Mouse (Mus musculus): ENCODE measurements around the gene Fbxo10.
"Not testable (repeated sequence)": the region's sequence is repeated elsewhere in the genome, so short reads cannot be mapped to it uniquely, and the experiment has no call there.

Fbxo10 gene

DNA sequence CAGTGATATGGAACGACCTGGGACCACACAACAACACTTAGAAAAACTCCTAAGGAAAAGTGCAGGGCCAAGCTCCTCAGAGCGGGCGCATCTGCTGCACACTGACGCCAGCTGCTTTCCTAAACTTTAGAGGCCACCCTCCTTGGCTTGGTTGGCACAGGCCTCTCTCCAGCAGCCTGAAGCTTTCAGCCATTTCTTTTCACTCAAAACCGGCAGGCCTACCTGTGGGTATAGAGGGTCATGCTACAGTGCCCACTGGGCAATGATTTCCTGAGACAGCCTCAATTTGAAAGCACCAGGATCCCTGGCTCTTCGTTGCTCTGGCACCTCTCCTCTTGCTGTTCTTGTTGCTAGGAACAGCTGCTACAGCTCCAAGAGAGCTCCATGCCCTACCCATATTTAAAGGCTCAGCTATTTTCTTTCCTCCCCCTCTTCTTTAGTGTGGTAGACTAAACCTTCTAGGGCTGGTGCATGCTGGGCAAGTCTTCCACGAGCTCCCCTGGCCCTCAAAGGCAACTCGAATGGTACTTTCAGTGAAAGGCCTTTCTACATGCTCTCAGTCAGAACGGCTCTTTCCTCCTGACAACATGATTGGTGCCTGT, 37.0 kb downstream of the Fbxo10 start:
- DNase-seq (ENCODE audit: low spot score) = no peak

DNA sequence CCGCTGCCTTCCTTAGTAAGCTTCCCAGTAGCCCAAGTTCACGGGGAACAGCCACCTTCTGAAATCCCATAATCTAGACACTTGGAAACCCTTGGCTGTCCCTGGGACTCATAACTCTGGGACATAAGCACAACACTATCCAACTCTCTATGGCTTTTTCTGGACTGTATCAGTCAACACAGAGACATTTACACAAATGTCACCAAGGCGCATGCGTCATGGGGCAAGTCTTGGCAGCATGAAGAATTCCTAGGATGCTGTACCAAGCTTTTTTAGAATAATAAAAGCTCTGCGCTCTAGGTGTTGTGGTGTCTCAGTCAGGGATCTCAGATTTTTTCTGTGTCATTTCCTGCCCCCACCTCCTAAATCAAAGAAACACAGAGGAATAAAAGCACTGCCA, 37.7 kb downstream of the Fbxo10 start:
- no peak for DNase-seq (ENCODE audit: low spot score)

GRCm38 (mm10) chr4:45040795-45041194, 43.6 kb downstream of the Fbxo10 start:
- no peak for DNase-seq (ENCODE audit: low spot score)

DNA sequence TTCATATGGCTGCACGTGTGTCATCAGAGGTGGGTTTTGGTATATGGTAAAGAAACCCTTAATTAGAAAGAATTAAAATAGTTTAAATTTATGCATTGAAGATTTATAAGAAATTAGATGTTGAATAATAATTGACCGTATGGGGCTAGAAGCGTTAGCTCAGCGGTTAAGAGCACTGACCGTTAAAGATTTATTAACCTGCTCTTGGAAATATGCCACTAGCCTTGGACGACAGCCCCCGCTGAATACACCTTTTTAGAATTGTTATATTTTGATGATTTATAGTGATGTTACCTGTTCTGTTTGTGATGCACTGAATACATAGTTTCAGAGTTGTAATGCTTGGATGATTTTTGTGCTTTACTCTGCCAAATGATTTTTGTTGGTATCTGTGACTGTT, 44.9 kb downstream of the Fbxo10 start:
- DNase-seq (ENCODE audit: low spot score) = not testable (repeated sequence)

- not testable (repeated sequence) for DNase-seq (ENCODE audit: low spot score)
Measured at GRCm38 (mm10) chr4:45038879-45039278, 45.5 kb downstream of the Fbxo10 start.

- DNase-seq (ENCODE audit: low spot score) = no peak
Measured at GRCm38 (mm10) chr4:45037455-45038410, 46.7 kb downstream of the Fbxo10 start.

DNA sequence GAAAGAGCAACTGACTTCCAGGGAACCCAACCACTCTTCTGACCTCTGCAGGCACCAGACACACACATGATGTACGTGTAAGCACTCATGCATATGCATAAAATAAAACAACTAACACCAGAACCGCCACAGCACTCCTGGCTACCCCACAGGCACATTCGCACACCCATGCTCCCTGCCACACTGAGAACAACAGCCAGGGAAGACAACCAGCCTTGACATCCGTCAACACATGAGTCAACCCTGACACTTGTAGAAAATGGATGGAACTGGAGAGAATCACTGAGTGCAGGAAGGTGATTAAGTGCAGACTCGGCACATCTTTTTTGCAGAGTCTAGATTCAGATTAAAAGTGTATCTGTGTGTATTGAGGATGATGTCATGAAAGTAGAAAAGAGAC, 47.8 kb downstream of the Fbxo10 start:
- DNase-seq (ENCODE audit: low spot score) = no peak

- DNase-seq (ENCODE audit: low spot score) = no peak
Measured at GRCm38 (mm10) chr4:45036048-45036447, 48.4 kb downstream of the Fbxo10 start.

DNA sequence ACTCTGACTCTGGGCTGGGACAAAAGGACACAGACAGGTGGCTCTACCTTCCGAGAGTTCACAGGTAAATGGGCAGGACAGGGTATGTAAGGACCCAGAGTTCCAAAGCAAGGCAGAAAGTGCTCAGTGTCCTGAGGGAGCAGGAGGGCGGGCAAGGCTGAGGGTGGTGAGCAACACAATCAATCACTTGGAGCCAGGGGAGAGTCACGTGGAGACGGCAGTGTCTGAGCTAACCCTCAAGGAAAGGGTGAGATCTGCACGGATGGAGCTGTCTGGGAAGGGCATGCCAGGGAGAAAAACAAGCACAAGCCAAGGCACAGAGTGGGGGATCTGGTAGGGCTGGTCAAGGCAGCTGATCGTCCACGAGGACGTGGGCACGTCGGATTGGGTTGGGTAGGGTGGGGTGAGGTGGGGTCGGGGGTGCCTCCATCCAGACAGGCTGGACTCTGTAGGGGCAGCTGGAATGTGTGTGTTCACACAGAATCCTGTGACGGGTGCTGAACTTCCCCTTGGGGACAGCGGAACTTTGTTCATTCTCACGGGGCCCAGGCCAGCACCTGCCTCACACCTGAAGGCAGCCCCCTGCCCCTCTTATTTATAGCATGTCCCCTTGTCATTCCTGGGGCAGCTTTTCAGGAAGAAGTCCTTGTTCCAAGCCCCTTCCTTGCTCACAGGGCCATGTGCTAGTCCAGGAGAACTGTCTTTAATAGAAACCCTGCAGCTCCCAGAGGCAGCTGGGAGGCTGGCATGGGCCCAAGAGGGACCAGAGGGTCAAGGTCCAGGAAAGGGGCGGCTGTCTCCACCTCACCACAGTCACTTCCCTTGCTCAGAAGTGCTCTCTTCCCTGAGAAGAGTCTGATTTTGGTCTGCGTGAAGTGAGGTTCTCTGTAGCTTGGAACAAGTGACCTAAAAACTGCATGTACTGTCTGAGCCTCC, 49.4 kb downstream of the Fbxo10 start:
- peak; percentile 85 for DNase-seq (ENCODE audit: low spot score)

- no peak for DNase-seq (ENCODE audit: low spot score)
Measured at GRCm38 (mm10) chr4:45032586-45032985, 51.8 kb downstream of the Fbxo10 start.

DNA sequence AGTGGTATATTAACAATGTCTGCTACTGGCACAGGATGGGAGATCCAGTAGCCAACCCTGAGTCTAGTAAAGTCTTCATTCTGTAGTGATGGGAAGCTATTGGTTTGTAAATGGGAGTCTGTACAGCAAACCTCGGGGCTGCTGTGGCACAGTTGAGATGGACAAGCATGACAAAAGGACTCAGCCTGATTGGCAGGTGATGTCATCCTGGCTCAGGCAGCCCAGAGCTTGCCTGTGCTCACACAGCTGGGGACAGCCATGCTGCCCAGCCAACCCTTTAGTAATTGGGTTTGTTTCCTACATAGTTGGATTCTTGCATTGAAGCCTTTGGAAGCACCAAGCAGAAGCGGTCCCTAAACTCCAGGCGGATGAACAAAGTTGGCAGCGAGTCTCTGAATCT, 57.9 kb downstream of the Fbxo10 start:
- no peak for DNase-seq (ENCODE audit: low spot score)

- DNase-seq (ENCODE audit: low spot score) = no peak
Measured at GRCm38 (mm10) chr4:45019009-45019408, 65.4 kb downstream of the Fbxo10 start.

- DNase-seq (ENCODE audit: low spot score) = peak; percentile 97
Measured at GRCm38 (mm10) chr4:45018452-45018980, 65.9 kb downstream of the Fbxo10 start, which contains the start of gene Polr1e. Polr1e (plus strand) TSS chr4:45018583.

GRCm38 (mm10) chr4:45015615-45016014, 68.8 kb downstream of the Fbxo10 start:
- peak; percentile 68 for DNase-seq (ENCODE audit: low spot score)

DNA sequence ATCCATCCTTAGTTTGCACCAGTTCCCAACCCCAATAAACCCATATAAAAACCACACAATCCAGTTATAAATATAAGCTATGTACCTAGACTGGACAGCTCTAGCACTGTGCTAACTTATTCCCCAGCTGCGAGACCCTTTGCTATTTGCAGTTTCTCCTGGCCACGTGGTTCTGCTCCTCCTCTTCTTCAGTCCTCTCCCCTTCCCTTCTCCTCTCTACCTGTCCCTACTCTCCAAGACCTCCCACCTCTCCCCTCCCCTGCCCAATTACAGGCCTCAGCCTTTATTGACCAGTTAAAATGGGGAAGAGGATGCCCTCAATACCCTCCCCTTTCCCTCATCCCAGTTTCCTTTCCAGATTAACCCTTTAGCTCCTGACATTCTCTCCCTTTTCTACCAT, 70.9 kb downstream of the Fbxo10 start:
- DNase-seq (ENCODE audit: low spot score) = no peak

DNA sequence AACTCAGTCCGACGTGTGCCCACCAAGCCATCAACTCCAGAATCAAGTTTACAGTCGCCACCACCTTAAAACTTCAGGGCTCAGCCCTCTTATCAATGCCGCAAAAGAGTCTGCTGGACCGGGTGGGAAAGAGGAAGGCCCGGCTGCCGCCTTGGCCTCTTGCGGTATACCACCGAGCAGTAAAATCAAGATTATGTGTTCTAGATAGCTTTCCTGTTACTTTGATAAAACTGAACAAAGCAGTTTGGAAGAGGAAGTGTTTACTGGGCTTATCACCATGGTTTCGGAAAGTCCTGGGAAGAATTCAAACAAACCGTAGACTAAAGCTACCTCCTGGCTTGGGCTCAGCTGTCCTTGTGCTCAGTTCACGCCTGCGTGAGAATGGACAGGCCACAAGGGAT, 71.4 kb downstream of the Fbxo10 start:
- no peak for DNase-seq (ENCODE audit: low spot score)

DNA sequence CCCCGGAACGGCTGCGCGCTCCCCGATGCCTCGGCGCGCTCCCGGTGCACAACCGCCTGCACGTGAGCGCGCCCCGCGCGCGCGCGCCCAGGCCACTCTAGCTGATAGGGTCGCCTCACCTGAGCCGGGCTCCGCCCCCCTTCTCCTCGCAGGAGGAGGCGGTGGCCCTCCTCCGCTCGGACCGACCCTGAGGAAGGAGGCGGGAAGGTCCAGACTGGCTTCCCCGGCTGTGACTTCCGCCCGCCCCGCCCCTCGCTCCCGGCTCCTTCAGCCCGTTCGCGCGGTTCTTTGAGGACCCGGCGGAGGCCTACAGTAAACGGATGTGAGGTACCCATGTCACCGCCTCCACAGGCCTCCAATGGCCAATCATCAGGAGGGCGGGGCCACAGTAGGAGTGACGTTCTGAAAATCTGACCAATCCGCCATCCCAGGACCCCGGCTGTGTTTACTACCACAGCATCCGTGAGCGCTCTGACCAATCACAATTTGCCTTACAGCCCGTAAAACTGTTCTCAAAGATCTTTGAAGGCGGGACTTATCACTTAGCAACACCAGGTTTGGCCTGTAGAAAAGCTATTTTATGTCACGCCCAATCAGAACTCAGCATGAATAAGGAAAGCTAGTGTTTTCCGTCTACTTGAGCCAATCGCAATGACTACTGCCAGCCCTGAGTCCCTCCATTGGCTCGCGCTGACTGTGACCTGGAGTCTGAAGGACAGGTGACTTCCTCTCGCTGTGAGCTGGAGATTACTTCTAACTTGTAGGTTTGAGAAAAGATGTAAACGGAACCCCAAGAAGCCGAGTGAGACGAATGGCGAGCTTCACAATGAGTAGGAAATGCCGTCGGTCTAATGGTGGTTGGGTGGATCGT, 72.1 kb downstream of the Fbxo10 start, which contains the start of gene Zbtb5:
Gene Zbtb5 (minus strand): TSS at position 308 of the 871 bp plus-strand sequence.
- peak; percentile 98 for DNase-seq (ENCODE audit: low spot score)

GRCm38 (mm10) chr4:45011581-45012104, 72.8 kb downstream of the Fbxo10 start:
- no peak for DNase-seq (ENCODE audit: low spot score)

DNA sequence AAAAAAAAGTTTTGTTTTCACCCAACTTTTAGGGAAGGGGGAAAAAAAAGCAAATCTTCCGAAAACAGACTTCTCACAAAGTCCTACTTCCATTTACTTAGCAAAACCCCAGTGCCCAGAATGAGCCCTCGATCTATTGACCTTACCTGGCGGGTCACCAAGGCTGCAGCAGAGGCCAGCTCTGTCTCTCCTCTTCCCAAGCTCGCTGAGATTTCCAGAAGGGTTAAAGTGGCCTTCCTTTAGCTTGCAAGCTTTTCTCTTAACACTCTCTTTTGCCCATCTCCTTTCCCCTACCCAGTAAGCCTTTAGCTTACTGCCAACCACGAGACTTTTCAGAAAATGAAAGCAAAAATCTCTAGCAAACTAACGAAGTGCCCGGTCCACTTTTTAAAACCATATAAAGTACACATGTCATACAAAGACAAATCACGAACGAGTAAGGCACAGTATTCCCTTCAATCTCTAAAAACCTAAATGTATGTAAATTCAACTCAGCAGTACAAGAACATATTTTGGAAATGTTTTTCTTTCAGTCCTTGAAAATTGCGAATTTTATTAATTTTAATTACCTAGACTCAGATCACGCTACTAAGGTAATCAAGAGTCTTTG, 73.5 kb downstream of the Fbxo10 start:
- no peak for DNase-seq (ENCODE audit: low spot score)

DNA sequence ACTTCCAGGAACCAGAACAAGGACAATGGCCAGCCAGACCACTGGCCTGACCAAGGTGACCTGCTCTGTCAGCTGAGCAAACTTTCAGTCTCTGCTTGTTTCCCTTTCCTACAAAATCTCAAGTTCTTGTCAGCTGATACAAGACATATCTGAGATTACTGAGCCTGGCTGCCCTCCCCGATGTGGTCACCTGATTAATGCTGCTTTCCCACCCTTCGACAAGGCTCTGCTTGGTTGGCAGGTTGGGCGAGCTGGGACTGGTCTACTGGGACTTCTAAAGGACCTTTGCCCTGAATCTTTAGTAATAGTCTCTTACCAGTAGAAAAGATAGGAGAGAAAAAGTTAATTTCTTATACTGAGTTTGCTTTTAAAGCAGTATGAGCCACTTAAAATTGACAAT, 79.0 kb downstream of the Fbxo10 start:
- DNase-seq (ENCODE audit: low spot score) = no peak

Data from testis, postnatal 10 days (tissue).